Mouse (Mus musculus) adrenal gland, postnatal 25 days (tissue): Measurements from ENCODE around the gene Rps6kc1. TPM values are rescaled to one million over a fixed set of nuclear protein-coding genes. Genes with fewer than 3 reads are reported as not detected.
"Not testable (repeated sequence)": the region's sequence is repeated elsewhere in the genome, so short reads cannot be mapped to it uniquely, and the experiment has no call there.

Experiments used
- DNase-seq: peaks from one replicate; pipeline ENCODE4 v3.0.0; 2021; ENCODE audit warnings: mixed read lengths
- long read RNA-seq: library from polyadenylated mRNA; stranded (forward); transcript quantifications from one replicate; pipeline ENCODE4 v2.0.0, GENCODE M21; 2021
- total RNA-seq: library from RNA; stranded (reverse); gene quantifications from 2 replicates; pipeline ENCODE4 v1.2.3, GENCODE M21; 2021

Gene Rps6kc1
- 24.9 and 27.1 TPM in 2 replicates for total RNA-seq
- long read RNA-seq, transcript Rps6kc1-201 (15 exons, 3,995 nt), result major isoform, 8 of 20 reads
- long read RNA-seq, partial matches to known transcripts, result 3 of 20 reads
- long read RNA-seq, other reads (novel, unspliced or antisense), result 9 of 20 reads

GRCm38 (mm10) chr1:190911415-190912123 lies at the start of gene Rps6kc1:
Rps6kc1 (minus strand) TSS chr1:190911770.
- peak; percentile 84 for DNase-seq

DNA sequence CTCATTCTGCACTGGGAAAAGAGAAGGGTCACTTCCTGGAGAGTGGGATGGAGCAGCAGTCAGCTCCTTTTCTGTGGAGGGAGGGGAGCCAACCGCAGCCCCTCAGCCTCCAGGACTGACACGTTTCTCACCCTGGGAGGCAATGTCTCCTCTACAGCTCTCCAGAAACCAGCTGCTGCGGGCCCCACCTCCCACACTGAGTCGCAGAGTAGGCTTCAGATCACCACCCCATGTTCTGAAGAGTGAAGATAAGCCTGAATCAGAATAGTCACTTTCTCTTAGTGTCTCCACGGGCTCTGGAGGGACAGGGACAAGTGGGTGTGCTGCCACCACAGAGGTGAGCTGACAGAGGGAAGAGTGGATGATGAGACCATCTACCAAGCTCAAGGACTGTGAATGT lies 47.3 kb upstream of the Rps6kc1 start:
- DNase-seq, result no peak

DNA sequence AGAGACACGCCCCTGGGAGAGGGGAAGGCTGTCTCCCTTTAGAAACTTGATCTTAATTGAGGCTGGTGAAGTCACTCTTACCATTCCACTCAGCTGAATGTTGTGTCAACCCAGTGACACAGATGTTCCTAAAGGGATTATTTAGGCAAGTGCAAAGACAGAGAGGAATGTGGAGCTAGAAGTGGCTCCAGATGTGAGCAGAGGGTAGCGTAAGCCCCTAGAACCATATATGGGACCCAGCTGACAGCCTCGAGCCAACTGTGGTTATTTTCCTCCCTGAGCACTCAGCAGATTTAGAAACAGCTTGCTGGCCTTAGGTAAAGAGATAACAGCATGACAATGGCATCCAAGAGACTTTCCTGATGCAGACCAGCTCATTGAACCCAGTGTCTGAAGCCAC lies 41.4 kb upstream of the Rps6kc1 start:
- no peak for DNase-seq

- DNase-seq, result no peak
These were observed 39.4 kb upstream of the Rps6kc1 start for GRCm38 (mm10) chr1:190951014-190951413.

- no peak for DNase-seq
These were observed 37.3 kb upstream of the Rps6kc1 start for GRCm38 (mm10) chr1:190948846-190949245.

- DNase-seq, result peak; percentile 47
These were observed 36.9 kb upstream of the Rps6kc1 start for GRCm38 (mm10) chr1:190948439-190948838.

GRCm38 (mm10) chr1:190947986-190948385 lies 36.4 kb upstream of the Rps6kc1 start:
- DNase-seq, result no peak

GRCm38 (mm10) chr1:190944109-190944760 lies 32.7 kb upstream of the Rps6kc1 start:
- DNase-seq, result peak; percentile 66

- DNase-seq, result no peak
These were observed 28.2 kb upstream of the Rps6kc1 start for GRCm38 (mm10) chr1:190939803-190940202.

- no peak for DNase-seq
These were observed 18.6 kb upstream of the Rps6kc1 start for GRCm38 (mm10) chr1:190930181-190930580.

- no peak for DNase-seq
These were observed 17.6 kb upstream of the Rps6kc1 start for GRCm38 (mm10) chr1:190929010-190929695.

DNA sequence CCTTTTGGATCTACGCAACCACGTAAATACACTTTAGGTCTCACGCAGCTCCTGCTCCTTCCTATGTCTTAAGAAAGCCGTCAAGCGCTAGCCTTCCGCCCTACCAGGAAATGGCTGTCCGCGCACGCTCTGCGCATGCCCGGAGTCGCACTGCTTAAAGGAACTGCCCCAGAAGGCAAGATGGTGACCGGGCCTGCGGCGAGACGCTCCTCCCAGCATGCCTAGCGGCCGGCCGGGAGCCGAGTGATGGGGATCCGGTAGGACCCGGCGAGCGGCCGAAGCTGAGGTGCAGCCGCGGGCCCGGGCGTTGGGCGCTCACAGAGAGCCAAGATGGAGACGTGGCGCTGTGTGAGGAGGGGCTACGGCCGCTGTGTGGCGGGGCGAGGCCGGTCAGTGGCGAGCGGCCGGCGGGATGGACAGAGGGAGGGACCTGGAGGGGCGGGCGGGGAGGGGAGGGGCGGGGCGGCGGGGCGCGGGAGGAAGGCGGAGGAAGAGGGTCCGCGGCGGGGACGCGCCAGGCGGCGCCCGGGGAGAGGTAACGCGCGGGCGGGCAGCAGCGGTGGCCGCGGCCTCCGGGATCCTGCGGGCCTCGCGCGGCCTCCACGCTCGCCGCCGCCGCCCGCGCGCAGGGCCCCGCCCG lies 16.9 kb upstream of the Rps6kc1 start:
- DNase-seq, result peak; percentile 99

DNA sequence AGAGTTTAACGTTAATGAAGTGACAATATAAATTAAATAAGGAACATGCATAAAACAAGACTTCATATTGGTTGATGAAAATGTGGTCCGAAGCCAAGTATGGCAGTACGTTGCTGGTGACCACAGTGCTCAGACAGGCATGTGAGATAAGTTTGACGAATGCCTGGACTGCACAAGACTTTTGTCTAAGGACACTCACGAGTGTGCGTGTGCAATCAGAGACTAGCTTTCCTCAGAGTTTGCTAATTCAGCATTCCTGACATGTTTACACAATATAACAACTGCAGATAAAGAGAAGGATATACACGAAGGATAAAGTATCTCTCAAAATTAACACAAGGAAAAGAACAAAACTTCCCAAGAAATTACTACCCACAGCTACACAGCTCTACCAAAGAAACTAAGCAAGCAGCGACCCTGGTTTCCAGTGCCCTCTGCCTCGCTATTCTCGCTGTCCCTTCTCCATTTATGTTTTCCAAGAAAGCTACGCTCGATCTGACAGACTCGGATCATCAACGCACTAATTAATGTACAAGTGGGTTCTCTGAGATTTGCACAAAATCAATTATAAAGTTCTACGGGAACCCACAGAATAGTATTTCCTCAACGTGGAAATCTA lies 16.3 kb upstream of the Rps6kc1 start:
- no peak for DNase-seq

DNA sequence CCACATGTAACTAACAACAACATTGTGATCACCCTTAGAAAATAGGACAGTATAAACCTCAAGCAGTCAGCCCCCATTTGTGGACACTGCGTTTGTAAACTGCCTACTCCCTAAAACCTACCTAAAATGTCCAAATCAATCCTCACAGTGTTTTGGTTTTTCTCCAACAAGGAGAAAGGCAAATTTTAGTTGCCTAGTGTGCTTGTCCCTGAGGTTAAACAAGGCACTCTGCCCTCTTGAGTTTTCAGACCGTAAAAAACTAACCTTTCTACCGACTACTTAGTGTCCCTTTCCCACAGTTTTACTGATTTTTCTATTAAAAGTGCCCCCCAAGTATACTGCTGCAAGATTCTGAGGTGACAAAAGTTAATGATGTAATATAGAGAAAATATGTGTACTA lies 15.7 kb upstream of the Rps6kc1 start:
- no peak for DNase-seq

DNA sequence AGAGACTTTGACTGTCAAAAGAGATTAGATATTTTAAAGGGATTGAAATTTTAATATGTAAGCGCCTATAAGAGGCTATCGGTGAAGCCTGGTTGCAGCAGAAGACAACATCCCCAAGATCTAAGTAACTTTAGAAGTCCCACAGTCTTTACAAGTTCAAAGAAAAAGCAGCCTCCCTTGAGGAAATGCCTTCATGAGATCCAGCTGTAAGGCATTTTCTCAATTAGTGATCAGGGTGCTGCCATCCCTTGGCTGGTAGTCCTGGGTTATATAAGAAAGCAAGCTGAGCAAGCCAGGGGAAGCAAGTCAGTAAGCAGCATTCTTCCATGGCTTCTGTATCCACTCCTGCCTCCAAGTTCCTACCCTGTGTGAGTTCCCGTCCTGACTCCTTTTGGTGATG lies 13.2 kb upstream of the Rps6kc1 start, which contains the start of gene Angel2:
Gene Angel2 (plus strand): TSS at position 301 of the 400 bp plus-strand sequence.
- DNase-seq, result not testable (repeated sequence)

DNA sequence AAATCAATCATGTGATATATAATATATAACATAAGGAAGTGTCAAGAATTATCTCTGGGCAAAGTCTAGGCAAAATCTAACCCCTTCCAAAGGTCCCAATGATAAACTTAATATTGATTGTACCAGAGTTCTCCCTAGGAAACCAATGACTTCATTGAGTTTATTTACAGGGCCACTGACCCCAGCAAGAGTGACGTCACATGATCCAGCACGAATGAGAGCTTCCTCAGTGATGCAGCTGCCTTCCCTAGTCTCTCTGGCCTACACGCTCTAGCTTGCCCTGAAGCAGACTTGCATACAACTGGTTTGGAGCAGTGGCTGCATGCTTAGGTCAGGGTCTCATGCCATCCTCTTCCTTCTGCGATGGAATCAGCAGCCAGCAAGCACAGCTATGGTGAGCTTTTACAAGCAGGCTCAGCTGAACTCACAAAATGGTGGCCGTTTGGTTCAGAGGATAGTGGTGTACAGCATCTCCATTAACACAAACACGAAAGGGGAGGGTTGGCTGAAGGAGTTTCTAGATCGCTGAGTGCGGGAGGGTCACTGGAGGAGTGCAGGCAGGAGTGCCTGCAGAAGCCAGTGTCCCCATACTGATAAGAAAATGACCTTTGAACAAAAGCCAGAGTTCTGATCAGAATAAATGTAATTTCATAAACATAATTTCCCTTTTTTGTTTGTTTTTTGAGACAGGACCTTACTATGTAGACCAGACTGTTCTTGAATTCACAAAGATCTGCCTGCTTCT lies 8.3 kb upstream of the Rps6kc1 start:
- DNase-seq, result no peak

- no peak for DNase-seq
These were observed 7.4 kb upstream of the Rps6kc1 start for GRCm38 (mm10) chr1:190918938-190919337.

DNA sequence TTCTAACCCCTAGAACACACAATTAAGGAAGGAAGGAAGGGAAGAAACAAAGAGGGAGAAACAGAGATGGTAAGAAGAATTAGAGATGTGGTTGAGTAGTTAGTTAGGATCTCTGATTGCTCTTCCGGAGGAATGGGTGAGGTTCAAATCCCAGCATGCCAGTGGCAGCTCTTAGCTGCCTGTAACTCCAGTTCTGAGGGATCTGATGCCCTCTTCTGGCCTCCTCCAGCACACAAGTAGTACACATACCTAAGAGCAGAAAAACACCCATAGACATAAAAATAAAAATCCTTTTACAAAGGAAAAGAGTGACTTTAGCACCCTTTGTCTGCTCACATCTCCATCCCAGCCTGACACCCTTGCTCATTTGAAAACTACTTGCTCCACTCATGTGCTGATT lies 1.1 kb upstream of the Rps6kc1 start:
- DNase-seq, result no peak

DNA sequence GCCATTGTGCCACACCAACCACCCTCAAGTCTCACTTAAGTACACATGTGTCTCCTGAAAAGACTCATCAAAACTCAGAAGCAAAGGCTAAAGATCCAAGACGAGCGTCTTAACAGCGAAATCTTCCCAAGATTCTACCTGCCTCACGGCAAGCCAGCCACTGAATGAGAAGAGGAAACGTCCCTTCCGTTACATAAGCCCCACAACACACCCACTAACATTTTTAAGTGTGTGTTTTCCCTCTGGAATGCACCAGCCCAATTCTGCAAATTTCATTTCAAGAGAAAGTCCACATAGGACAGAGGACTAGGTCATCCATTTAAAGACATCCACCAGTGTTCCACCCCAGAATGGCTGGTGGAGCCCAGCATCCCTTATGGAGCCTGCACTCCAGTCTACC lies 734 bp downstream of the Rps6kc1 start:
- no peak for DNase-seq

DNA sequence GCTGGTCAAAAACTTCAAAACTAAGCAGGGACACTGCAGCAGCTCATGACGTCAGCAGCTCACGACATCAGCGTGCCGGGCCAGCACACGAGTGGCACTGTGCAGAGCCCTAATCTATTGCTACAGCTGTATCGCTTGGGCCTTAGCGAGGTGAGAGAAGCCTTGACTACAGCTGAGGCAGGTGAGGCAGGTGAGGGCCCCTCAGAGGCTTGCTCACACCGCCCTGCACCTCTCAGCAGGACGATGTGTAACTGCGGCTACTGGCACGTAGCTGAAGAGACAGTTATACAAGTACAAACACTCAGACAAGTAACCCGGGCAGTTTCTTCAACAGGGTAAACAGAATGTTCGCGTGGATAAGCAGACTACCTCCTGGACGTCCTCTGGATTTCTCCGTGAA lies 6.9 kb downstream of the Rps6kc1 start:
- no peak for DNase-seq

DNA sequence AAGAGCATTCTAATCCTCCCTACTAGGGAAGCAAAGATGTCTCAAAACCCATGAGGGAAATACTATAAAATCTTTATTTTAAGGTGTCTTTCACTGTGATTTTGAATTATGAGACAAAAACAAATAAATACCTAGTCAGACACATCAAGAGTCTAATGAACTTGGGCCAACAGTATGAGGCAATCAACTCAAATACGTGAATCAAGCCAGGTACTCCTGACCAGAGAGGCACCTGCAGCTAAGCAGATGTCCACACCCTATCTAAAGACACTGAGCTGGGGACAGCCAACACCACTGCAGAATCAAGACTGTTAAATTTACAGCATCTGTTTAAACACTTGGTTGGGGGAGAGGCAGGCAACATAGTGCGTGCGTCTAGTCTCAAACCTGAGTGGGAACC lies 7.4 kb downstream of the Rps6kc1 start:
- no peak for DNase-seq
